ENCODE assay signal across 8 mouse cellular contexts in the genomic region with DNA sequence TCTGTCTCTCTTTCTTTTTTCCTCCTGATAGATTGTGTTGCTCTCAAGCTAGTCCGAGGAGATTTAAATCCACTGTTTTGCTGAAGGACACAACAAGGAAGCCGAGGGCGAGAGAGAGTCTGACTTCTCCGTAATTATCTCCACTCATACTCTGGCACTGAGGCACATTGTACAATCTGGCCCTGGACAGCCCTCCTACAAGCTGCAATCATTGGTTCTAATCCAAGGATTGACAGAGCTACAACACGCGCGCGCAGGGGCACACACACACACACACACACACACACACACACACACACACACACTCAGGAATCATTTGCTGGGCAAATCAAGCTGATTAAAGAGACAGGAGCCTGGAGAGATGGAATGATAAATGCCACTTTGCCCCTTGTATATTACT. TPM values are rescaled to one million over a fixed set of nuclear protein-coding genes. Genes with fewer than 3 reads are reported as not detected.
DNase-seq lines count a peak whose midpoint lies in the region; ATAC-seq lines count a peak whose summit lies in the region.

A gene (minus strand): TSS at position 164 of the 400 bp plus-strand sequence.

- DNase-seq in adrenal gland, postnatal 10 days = peak; percentile 49
- DNase-seq in cerebellum, adult 18-20 months = peak; percentile 70 to 79
- no peak for DNase-seq in intestine, embryonic 14.5 days (ENCODE audit: low spot score)
- no peak for DNase-seq in thymus, postnatal 4 days

- H3K9ac ChIP-seq in intestine, embryonic 14.5 days (ENCODE audit: low read length) = no peak within 1 kb of the TSS
- 0 out of 2 replicates have a peak within 1 kb of the TSS, but pooled peaks have one; percentile 27 for H3K9ac ChIP-seq in limb, embryonic 12.5 days (replicated peaks)
- peak within 1 kb of the TSS; percentile 73 for H3K9ac ChIP-seq in neural tube, embryonic 15.5 days (replicated peaks)

- H3K4me2 ChIP-seq in intestine, embryonic 14.5 days (ENCODE audit: low read length) = peak within 1 kb of the TSS; percentile 71
- H3K4me2 ChIP-seq in limb, embryonic 12.5 days = peak within 1 kb of the TSS; percentile 78
- H3K4me2 ChIP-seq in neural tube, embryonic 15.5 days = peak within 1 kb of the TSS; percentile 69

- no peaks in the 10 kb centered on the region for H3K4me1 ChIP-seq in intestine, embryonic 14.5 days (replicated peaks; ENCODE audit: control insufficient read depth, insufficient read depth, low read length)
- peaks cover 24% of the 10 kb centered on the region for H3K4me1 ChIP-seq in limb, embryonic 12.5 days (replicated peaks)
- H3K4me1 ChIP-seq in neural tube, embryonic 15.5 days = peaks cover 35% of the 10 kb centered on the region

- no peak within 1 kb of the TSS for H3K27ac ChIP-seq in intestine, embryonic 14.5 days (ENCODE audit: low read depth)
- H3K27ac ChIP-seq in limb, embryonic 12.5 days = no peak within 1 kb of the TSS
- H3K27ac ChIP-seq in neural tube, embryonic 15.5 days (replicated peaks) = peak within 1 kb of the TSS; percentile 90

- peak within 1 kb of the TSS; percentile 37 for H3K4me3 ChIP-seq in intestine, embryonic 14.5 days (ENCODE audit: low read depth, low read length)
- H3K4me3 ChIP-seq in limb, embryonic 12.5 days (replicated peaks) = peak within 1 kb of the TSS; percentile 40
- peak within 1 kb of the TSS; percentile 57 for H3K4me3 ChIP-seq in neural tube, embryonic 15.5 days (replicated peaks)

- no peaks in the 10 kb centered on the region for H3K9me3 ChIP-seq in intestine, embryonic 14.5 days (ENCODE audit: control insufficient read depth, low read length)
- H3K9me3 ChIP-seq in limb, embryonic 12.5 days = no peaks in the 10 kb centered on the region
- no peaks in the 10 kb centered on the region for H3K9me3 ChIP-seq in neural tube, embryonic 15.5 days (replicated peaks)

- peaks cover 16% of the 10 kb centered on the region for H3K27me3 ChIP-seq in intestine, embryonic 14.5 days (replicated peaks; ENCODE audit: control insufficient read depth, insufficient read depth, low read length)
- H3K27me3 ChIP-seq in limb, embryonic 12.5 days = peaks cover 53% of the 10 kb centered on the region
- H3K27me3 ChIP-seq in neural tube, embryonic 15.5 days (replicated peaks) = no peaks in the 10 kb centered on the region

- WGBS in intestine, embryonic 14.5 days = 26% methylated on average over 8 of the region's 8 CpGs
- 40% methylated on average over 8 of the region's 8 CpGs for WGBS in limb, embryonic 12.5 days
- 9% methylated on average over 8 of the region's 8 CpGs for WGBS in neural tube, embryonic 15.5 days

- H3K36me3 ChIP-seq in intestine, embryonic 14.5 days (ENCODE audit: control insufficient read depth, insufficient read depth, low read length) = no peaks in the 10 kb centered on the region
- H3K36me3 ChIP-seq in limb, embryonic 12.5 days = no peaks in the 10 kb centered on the region
- H3K36me3 ChIP-seq in neural tube, embryonic 15.5 days = no peaks in the 10 kb centered on the region

- peak; percentile 72 for ATAC-seq in frontal cortex, adult (ENCODE audit: low TSS enrichment)
- no peak for ATAC-seq in intestine, embryonic 14.5 days (replicated peaks; ENCODE audit: low FRiP score, low TSS enrichment, low read depth)
- ATAC-seq in limb, embryonic 12.5 days (ENCODE audit: insufficient number of reproducible peaks, insufficient read depth, low FRiP score, low TSS enrichment, low read depth) = no peak
- peak; percentile 90 for ATAC-seq in neural tube, embryonic 15.5 days (ENCODE audit: low FRiP score)
- ATAC-seq in megakaryocyte-erythroid progenitor cell, adult 5-6 weeks (replicated peaks; ENCODE audit: low FRiP score, low TSS enrichment, poor library complexity, severe bottlenecking) = no peak

RNA-seq across cellular contexts. Expression of the gene that starts here (rescaled TPM):
- total RNA-seq in adrenal gland, postnatal 10 days (2021) = 1 to 10 TPM; 1.5 to 1.7 TPM
- 11.6 and 14.0 TPM in 2 replicates for polyA plus RNA-seq in intestine, embryonic 14.5 days (2014; fragmentation: Nextera tagmentation; extraction: Ambion mirVana)
- polyA plus RNA-seq in limb, embryonic 12.5 days (2016; fragmentation: Nextera tagmentation; extraction: Ambion mirVana) = 20.1 and 21.3 TPM in 2 replicates
- polyA plus RNA-seq in neural tube, embryonic 15.5 days (2015; fragmentation: Nextera tagmentation; extraction: Ambion mirVana) = 217 and 248 TPM in 2 replicates
- not detected in 2 replicates for total RNA-seq in megakaryocyte-erythroid progenitor cell, adult 5-6 weeks (2014; fragmentation: Nextera tagmentation)
- not detected in 2 replicates for total RNA-seq in megakaryocyte-erythroid progenitor cell, adult 5-6 weeks (2017)

Comparison
In these comparisons a context has a peak if more than half of its experiments do, and no peak if none do; other contexts are left out.
1. DNase-seq: peak in adrenal gland, postnatal 10 days (single experiment) and cerebellum, adult 18-20 months (2 of 2); none in intestine, embryonic 14.5 days (single experiment) and thymus, postnatal 4 days (single experiment).
2. ATAC-seq: peak in frontal cortex, adult (single experiment) and neural tube, embryonic 15.5 days (single experiment); none in intestine, embryonic 14.5 days (single experiment), limb, embryonic 12.5 days (single experiment) and megakaryocyte-erythroid progenitor cell, adult 5-6 weeks (single experiment).
3. Peak in every context shown above with its lines, with median percentiles within 50 percentile points of each other: H3K4me2 ChIP-seq and H3K4me3 ChIP-seq.